Mouse (Mus musculus) embryonic fibroblast, embryonic 13.5 days (primary cell): ENCODE measurements around the gene Irf4.

ENCODE experiments used
- CTCF ChIP-seq: IDR thresholded peaks from 2 replicates; pipeline ENCODE4 v1.5.1; 2011; ENCODE audit warnings: mild to moderate bottlenecking, control low read depth, low read length, moderate library complexity, borderline replicate concordance; ENCODE audit not compliant: insufficient read depth
- POLR2A ChIP-seq: IDR thresholded peaks from 2 replicates; pipeline ENCODE4 v1.6.1; 2011; ENCODE audit warnings: low read depth, mild to moderate bottlenecking, control low read depth, low read length, moderate library complexity

GRCm38 (mm10) chr13:30715573-30715972 is 33.5 kb upstream of the Irf4 start:
- TF ChIP-seq POLR2A (no peak), CTCF (no peak)
